Mouse (Mus musculus) hindbrain, embryonic 13.5 days (tissue): ENCODE data around the gene Smyd4. TPM values are rescaled to one million over a fixed set of nuclear protein-coding genes. Genes with fewer than 3 reads are reported as not detected.

Source experiments
- microRNA-seq: library from miRNA; unstranded; fragments of <30 nt; microRNA quantifications from one replicate; pipeline ENCODE4, GENCODE M21; 2016
- polyA plus RNA-seq: library from polyadenylated mRNA; unstranded; fragments of >200 nt; fragmentation: Nextera tagmentation; extraction: Ambion mirVana; gene quantifications from 2 replicates; pipeline ENCODE4 v1.2.1, GENCODE M21; 2015

Gene Smyd4
- polyA plus RNA-seq, 1 experiment from 2014 or later: 16.9 TPM

Small RNA genes lying within 50 kb of the gene (microRNA-seq; reads per million reads assigned to microRNA genes)
- not detected for gene Gm47300

Other genes with a start within 250 kb of the Smyd4 start
- 3.4 TPM in 2 replicates for gene Hic1, start 178.9 kb upstream of the Smyd4 start, polyA plus RNA-seq
- 17.0 and 18.2 TPM in 2 replicates for gene Ovca2, start 169.6 kb upstream of the Smyd4 start, polyA plus RNA-seq
- 14.4 and 15.5 TPM in 2 replicates for gene Dph1, start 157.2 kb upstream of the Smyd4 start, polyA plus RNA-seq
- gene Rtn4rl1, start 154.7 kb upstream of the Smyd4 start, polyA plus RNA-seq: 6.2 and 8.0 TPM in 2 replicates
- 58.8 and 63.6 TPM in 2 replicates for gene Rpa1, start 109 bp upstream of the Smyd4 start, polyA plus RNA-seq
- 55.4 and 63.1 TPM in 2 replicates for gene Serpinf1, start 74.3 kb downstream of the Smyd4 start, polyA plus RNA-seq
- 0.12 TPM in 1 of 2 replicates, not detected in the other for gene Serpinf2, start 91.2 kb downstream of the Smyd4 start, polyA plus RNA-seq
- 6.2 and 7.1 TPM in 2 replicates for gene Wdr81, start 106.3 kb downstream of the Smyd4 start, polyA plus RNA-seq
- gene Tlcd2, start 113.3 kb downstream of the Smyd4 start, polyA plus RNA-seq: 2.7 and 3.4 TPM in 2 replicates
- gene Prpf8, start 138.4 kb downstream of the Smyd4 start, polyA plus RNA-seq: 49.2 and 51.8 TPM in 2 replicates
- gene Rilp, start 161.7 kb downstream of the Smyd4 start, polyA plus RNA-seq: 1.4 and 1.5 TPM in 2 replicates
- 4.6 and 4.8 TPM in 2 replicates for gene Scarf1, start 165.1 kb downstream of the Smyd4 start, polyA plus RNA-seq
- gene Slc43a2, start 183.3 kb downstream of the Smyd4 start, polyA plus RNA-seq: 19.7 and 21.0 TPM in 2 replicates
- 94.8 and 101 TPM in 2 replicates for gene Pitpna, start 239.7 kb downstream of the Smyd4 start, polyA plus RNA-seq